Comparison of ENCODE assay signal across 13 mouse cellular contexts in the genomic region with DNA sequence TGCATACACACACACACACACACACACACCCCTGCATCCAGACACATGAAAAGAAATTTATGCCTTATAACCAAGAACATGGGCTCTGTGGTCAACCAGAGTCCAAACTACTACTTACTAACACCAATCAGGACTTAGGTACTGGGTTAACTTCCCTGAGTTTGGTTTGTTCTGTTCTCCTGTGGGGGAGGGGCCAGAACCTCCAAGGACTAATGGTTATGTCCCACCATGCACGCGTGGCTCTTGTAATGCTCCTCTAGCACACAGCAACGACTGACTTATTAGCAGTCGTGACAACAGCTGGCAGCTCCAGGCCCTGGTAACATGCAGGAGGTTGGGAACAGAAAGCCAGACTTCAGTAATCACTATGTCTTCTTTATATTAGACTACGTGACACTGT. TPM values are rescaled to one million over a fixed set of nuclear protein-coding genes. Genes with fewer than 3 reads are reported as not detected.
DNase-seq lines count a peak whose midpoint lies in the region; ATAC-seq and TF ChIP-seq lines count a peak whose summit lies in the region.
"Had no signal": no experiment of that assay in that cellular context is flagged by ENCODE, and none has a peak within 500 bp of the region (broad histone marks: within the 10 kb centered on the region; RNA-seq: fewer than 3 reads in every experiment).

No protein-coding gene starts in this region.

- H3K4me3 ChIP-seq in intestine, embryonic 14.5 days (ENCODE audit: low read depth, low read length), result no peak overlapping the region
- no peak overlapping the region for H3K4me3 ChIP-seq in intestine, embryonic 15.5 days (replicated peaks)
- H3K4me3 ChIP-seq in forebrain, embryonic 14.5 days (ENCODE audit: low read depth, low read length), result peak overlapping the region; percentile 70
- peak overlapping the region; percentile 62 for H3K4me3 ChIP-seq in limb, embryonic 15.5 days
- H3K4me3 ChIP-seq: myocyte had no signal

- ATAC-seq in intestine, embryonic 14.5 days (replicated peaks; ENCODE audit: low FRiP score, low TSS enrichment, low read depth), result no peak
- no peak for ATAC-seq in intestine, embryonic 15.5 days
- ATAC-seq in forebrain, embryonic 14.5 days, result no peak
- ATAC-seq in limb, embryonic 15.5 days (ENCODE audit: insufficient number of reproducible peaks, low FRiP score, low TSS enrichment, low read depth), result no peak

- TF ChIP-seq CTCF in brain, embryonic 14.5 days (IDR thresholded peaks at IDR 0.05; ENCODE audit: borderline replicate concordance, extremely low read depth, insufficient read depth, insufficient read length), result no peak

- WGBS in intestine, embryonic 14.5 days, result 47% methylated on average over 5 of the region's 5 CpGs
- WGBS in intestine, embryonic 15.5 days, result 51% methylated on average over 5 of the region's 5 CpGs
- WGBS in forebrain, embryonic 14.5 days, result 60% methylated on average over 5 of the region's 5 CpGs
- WGBS in limb, embryonic 15.5 days, result 46% methylated on average over 5 of the region's 5 CpGs

- DNase-seq in intestine, embryonic 14.5 days (ENCODE audit: low spot score), result peak; percentile 52
- DNase-seq in brain, embryonic 14.5 days (ENCODE audit: low read depth), result peak; percentile 36
- peak; percentile 28 for DNase-seq in forebrain, embryonic 14.5 days (ENCODE audit: low spot score)
- no peak for DNase-seq in urinary bladder, adult 2 months (ENCODE audit: low spot score)
- DNase-seq in adrenal gland, adult (ENCODE audit: inconsistent age in 2 of 2, low spot score in 1 of 2), result no peak
- DNase-seq in kidney, postnatal 14 days, result no peak
- DNase-seq: heart, adult 18-20 months; lung, postnatal 14 days; right cerebral cortex, postnatal 14 days had no signal

- no peak overlapping the region for H3K9ac ChIP-seq in intestine, embryonic 14.5 days (ENCODE audit: low read length)
- H3K9ac ChIP-seq in intestine, embryonic 15.5 days, result no peak overlapping the region
- H3K9ac ChIP-seq in forebrain, embryonic 14.5 days (ENCODE audit: low read length), result no peak overlapping the region
- no peak overlapping the region for H3K9ac ChIP-seq in limb, embryonic 15.5 days

- no peak for TF ChIP-seq POLR2A in brain, embryonic 14.5 days (IDR thresholded peaks at IDR 0.05; ENCODE audit: borderline replicate concordance, extremely low read depth, insufficient read depth, insufficient read length, poor library complexity, severe bottlenecking)

- peaks cover 6% of the 10 kb centered on the region; the same call in 1 of the 2 replicates for H3K4me1 ChIP-seq in intestine, embryonic 14.5 days (replicated peaks; ENCODE audit: control insufficient read depth, insufficient read depth, low read length)
- peaks cover 12% of the 10 kb centered on the region for H3K4me1 ChIP-seq in intestine, embryonic 15.5 days (replicated peaks)
- peaks cover 3% of the 10 kb centered on the region; the same call in 1 of the 2 replicates for H3K4me1 ChIP-seq in forebrain, embryonic 14.5 days (ENCODE audit: control insufficient read depth, insufficient read depth, low read length)
- peaks cover 15% of the 10 kb centered on the region for H3K4me1 ChIP-seq in limb, embryonic 15.5 days

- no peaks in the 10 kb centered on the region for H3K36me3 ChIP-seq in intestine, embryonic 14.5 days (ENCODE audit: control insufficient read depth, insufficient read depth, low read length)
- H3K36me3 ChIP-seq in intestine, embryonic 15.5 days, result no peaks in the 10 kb centered on the region
- no peaks in the 10 kb centered on the region for H3K36me3 ChIP-seq in forebrain, embryonic 14.5 days (ENCODE audit: control insufficient read depth, insufficient read depth, low read length)
- H3K36me3 ChIP-seq in limb, embryonic 15.5 days, result no peaks in the 10 kb centered on the region

- H3K27me3 ChIP-seq in intestine, embryonic 14.5 days (replicated peaks; ENCODE audit: control insufficient read depth, insufficient read depth, low read length), result peaks cover 30% of the 10 kb centered on the region
- peaks cover 29% of the 10 kb centered on the region for H3K27me3 ChIP-seq in intestine, embryonic 15.5 days (replicated peaks)
- peaks cover 9% of the 10 kb centered on the region for H3K27me3 ChIP-seq in forebrain, embryonic 14.5 days (replicated peaks; ENCODE audit: control insufficient read depth, insufficient read depth, low read length)
- peaks cover 36% of the 10 kb centered on the region for H3K27me3 ChIP-seq in limb, embryonic 15.5 days
- H3K27me3 ChIP-seq: CH12.LX had no signal

- H3K9me3 ChIP-seq in intestine, embryonic 14.5 days (ENCODE audit: control insufficient read depth, low read length), result no peaks in the 10 kb centered on the region
- H3K9me3 ChIP-seq in intestine, embryonic 15.5 days, result no peaks in the 10 kb centered on the region
- no peaks in the 10 kb centered on the region for H3K9me3 ChIP-seq in forebrain, embryonic 14.5 days (replicated peaks; ENCODE audit: control insufficient read depth, low read length)
- H3K9me3 ChIP-seq in limb, embryonic 15.5 days, result no peaks in the 10 kb centered on the region

- H3K4me2 ChIP-seq in intestine, embryonic 14.5 days (ENCODE audit: low read length), result no peak overlapping the region
- H3K4me2 ChIP-seq in intestine, embryonic 15.5 days (replicated peaks), result no peak overlapping the region
- peak overlapping the region; percentile 88 for H3K4me2 ChIP-seq in forebrain, embryonic 14.5 days (ENCODE audit: low read length)
- H3K4me2 ChIP-seq in limb, embryonic 15.5 days, result peak overlapping the region; percentile 93

- H3K27ac ChIP-seq in intestine, embryonic 14.5 days (ENCODE audit: low read depth), result no peak overlapping the region
- H3K27ac ChIP-seq in intestine, embryonic 15.5 days, result no peak overlapping the region
- no peak overlapping the region for H3K27ac ChIP-seq in forebrain, embryonic 14.5 days (ENCODE audit: low read depth, low read length)
- H3K27ac ChIP-seq in limb, embryonic 15.5 days, result no peak overlapping the region

RNA-seq across cellular contexts. Expression of gene Galnt17, which starts 3.1 kb away (rescaled TPM):
- 0.69 and 1.0 TPM in 2 replicates for polyA plus RNA-seq in intestine, embryonic 14.5 days (2014; fragmentation: Nextera tagmentation; extraction: Ambion mirVana)
- polyA plus RNA-seq in intestine, embryonic 15.5 days (2015; fragmentation: Nextera tagmentation; extraction: Ambion mirVana), result 0.68 and 0.93 TPM in 2 replicates
- 11.7 and 15.3 TPM in 2 replicates for polyA plus RNA-seq in brain, embryonic 14.5 days (2012; rRNA removed)
- polyA plus RNA-seq in forebrain, embryonic 14.5 days (2014; fragmentation: Nextera tagmentation; extraction: Ambion mirVana), result 3.6 and 7.2 TPM in 2 replicates
- polyA plus RNA-seq in limb, embryonic 15.5 days (2015; fragmentation: Nextera tagmentation; extraction: Ambion mirVana), result 4.7 and 5.4 TPM in 2 replicates
- polyA plus RNA-seq in urinary bladder, adult 2 months (2012; rRNA removed), result 2.1 and 2.7 TPM in 2 replicates

Comparison
In these comparisons a context has a peak if more than half of its experiments do, and no peak if none do; other contexts are left out.
1. DNase-seq: peak in intestine, embryonic 14.5 days (single experiment), brain, embryonic 14.5 days (single experiment) and forebrain, embryonic 14.5 days (single experiment); none in urinary bladder, adult 2 months (single experiment), adrenal gland, adult (0 of 2) and kidney, postnatal 14 days (single experiment).
2. H3K4me2 ChIP-seq: peak in forebrain, embryonic 14.5 days (single experiment) and limb, embryonic 15.5 days (single experiment); none in intestine, embryonic 14.5 days (single experiment) and intestine, embryonic 15.5 days (single experiment).
3. H3K4me3 ChIP-seq: peak in forebrain, embryonic 14.5 days (single experiment) and limb, embryonic 15.5 days (single experiment); none in intestine, embryonic 14.5 days (single experiment) and intestine, embryonic 15.5 days (single experiment).